Mouse (Mus musculus): Measurements from ENCODE around the gene Nfatc2. TPM values are rescaled to one million over a fixed set of nuclear protein-coding genes. Genes with fewer than 3 reads are reported as not detected.

Nfatc2 gene
- polyA plus RNA-seq, 1 experiment, result 1.6 TPM

DNA sequence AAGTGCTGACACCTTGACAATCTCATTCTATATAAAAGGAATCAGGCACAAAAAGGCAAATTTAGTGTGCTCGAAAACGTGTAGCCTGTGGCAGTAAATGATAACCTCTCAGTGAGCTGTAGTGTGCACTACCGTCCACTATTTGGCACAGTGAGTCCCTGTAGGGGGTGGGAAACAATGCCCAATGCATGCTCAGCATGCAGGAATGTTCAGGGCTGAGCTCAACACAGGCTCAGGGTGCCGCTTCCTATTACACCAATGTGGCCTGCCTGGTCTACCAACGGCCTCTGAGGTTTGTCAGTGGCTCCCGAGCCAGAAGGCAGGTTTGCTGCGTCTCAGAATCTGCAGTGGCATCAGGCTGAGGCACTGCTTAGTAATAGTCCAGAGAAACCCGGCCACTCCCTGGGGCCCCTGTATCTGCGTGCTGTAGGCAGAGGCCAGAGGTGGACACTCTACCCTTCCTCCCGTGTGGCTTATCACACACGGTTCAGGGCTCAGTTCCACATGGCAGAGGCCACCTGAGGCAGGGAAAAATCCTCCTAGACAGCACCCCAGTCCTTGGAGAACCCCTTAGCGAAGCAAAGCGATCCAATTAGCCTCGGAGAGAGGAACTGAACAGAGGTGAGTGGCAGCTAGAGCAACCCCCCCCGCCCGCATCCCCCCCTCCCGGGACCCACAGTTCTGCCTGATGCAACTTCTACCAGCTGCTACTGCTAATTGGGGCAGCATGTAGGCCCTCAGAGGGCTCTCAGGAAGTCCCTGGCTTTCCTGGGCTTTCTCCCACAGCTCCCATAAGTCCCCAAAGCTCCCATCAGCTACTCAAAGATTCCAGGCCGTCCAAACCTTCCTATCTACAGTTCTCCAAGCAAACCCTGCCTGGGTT, 74.7 kb downstream of the Nfatc2 start:
- Histone ChIP-seq H3K4me1 (ENCODE audit: control insufficient read depth, insufficient read depth, low read length) (no peaks in the 10 kb centered on the region), H3K27ac (ENCODE audit: control insufficient read depth, insufficient read depth, low read depth, low read length, poor library complexity) (no peak overlapping the region), H3K4me3 (replicated peaks; ENCODE audit: control insufficient read depth, low read depth, low read length) (no peak overlapping the region)
- 73% methylated on average over 18 of the region's 18 CpGs for WGBS
- TF ChIP-seq POLR2A (IDR thresholded peaks at IDR 0.05; ENCODE audit: borderline replicate concordance, control insufficient read depth, low read depth, low read length) (no peak), CTCF (IDR thresholded peaks at IDR 0.05; ENCODE audit: control insufficient read depth, insufficient read depth, low read length) (no peak)

DNA sequence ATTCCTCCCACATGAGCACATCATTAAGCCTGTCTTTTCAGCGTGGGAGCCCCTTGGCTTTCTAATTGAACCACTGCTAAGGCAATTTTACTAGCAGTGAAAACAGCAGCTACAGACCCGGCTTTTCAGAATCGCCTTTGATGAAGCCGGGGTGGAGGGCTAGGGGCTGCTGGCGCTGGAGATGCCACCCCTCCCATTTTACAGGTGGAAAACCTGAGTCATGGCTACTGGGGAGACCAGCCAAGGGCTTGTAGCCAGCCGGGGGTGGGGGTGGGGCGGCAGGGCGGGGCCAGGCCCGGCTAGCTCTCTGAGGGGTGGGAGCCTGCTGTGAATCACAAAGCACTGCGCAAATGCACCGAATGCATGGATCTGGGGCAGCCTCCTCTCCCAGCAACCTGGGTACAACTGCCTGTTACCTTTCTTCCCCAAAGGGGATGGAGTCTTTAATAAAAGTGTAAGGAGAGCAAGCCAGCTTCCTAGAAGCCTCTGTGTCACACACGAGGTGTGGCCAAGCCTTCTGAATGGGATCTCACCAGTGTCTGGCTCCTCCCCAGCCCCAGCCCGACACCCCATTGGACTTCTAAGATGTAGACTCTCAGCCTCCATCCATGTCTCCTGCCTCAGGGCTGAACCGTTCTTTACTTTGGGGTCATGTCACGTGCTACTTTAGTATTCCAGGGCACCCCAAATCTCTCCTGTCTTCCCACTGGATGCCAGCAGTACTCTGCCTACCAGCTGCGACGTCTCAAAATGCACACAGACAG, 75.9 kb downstream of the Nfatc2 start:
- WGBS, result 38% methylated on average over 17 of the region's 17 CpGs
- Histone ChIP-seq H3K4me1 (ENCODE audit: control insufficient read depth, insufficient read depth, low read length) (no peaks in the 10 kb centered on the region), H3K4me3 (replicated peaks; ENCODE audit: control insufficient read depth, low read depth, low read length) (no peak overlapping the region), H3K27ac (ENCODE audit: control insufficient read depth, insufficient read depth, low read depth, low read length, poor library complexity) (no peak overlapping the region)
- TF ChIP-seq CTCF (IDR thresholded peaks at IDR 0.05; ENCODE audit: control insufficient read depth, insufficient read depth, low read length) (no peak), POLR2A (IDR thresholded peaks at IDR 0.05; ENCODE audit: borderline replicate concordance, control insufficient read depth, low read depth, low read length) (no peak)

DNA sequence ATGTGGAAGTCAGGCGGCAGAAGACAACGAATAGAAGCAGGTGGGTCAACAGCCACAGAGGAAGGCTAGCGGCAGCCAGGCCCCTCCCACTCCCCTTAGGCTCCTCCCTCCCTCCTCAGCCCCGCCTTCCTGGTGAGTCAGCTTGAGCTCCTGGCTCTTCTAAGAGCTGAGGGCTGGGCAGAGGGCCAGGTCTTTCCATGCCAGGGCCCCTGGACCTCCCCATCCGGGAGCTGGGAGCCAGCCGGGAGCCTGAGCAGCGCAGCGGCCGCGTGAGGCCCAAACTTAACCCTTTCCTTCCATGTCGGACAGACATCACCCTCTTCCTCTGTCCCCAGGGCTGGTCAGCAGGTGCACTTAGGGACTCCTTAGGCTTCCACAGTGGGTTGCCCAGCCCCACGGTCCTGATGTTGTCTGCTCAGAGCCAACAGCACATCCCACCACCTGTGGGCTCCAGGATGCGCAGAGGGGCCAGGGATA, 76.5 kb downstream of the Nfatc2 start:
- Histone ChIP-seq H3K27ac (ENCODE audit: control insufficient read depth, insufficient read depth, low read depth, low read length, poor library complexity) (no peak overlapping the region), H3K4me3 (replicated peaks; ENCODE audit: control insufficient read depth, low read depth, low read length) (no peak overlapping the region), H3K4me1 (ENCODE audit: control insufficient read depth, insufficient read depth, low read length) (no peaks in the 10 kb centered on the region)
- TF ChIP-seq POLR2A (IDR thresholded peaks at IDR 0.05; ENCODE audit: borderline replicate concordance, control insufficient read depth, low read depth, low read length) (no peak), CTCF (IDR thresholded peaks at IDR 0.05; ENCODE audit: control insufficient read depth, insufficient read depth, low read length) (no peak)
- 7% methylated on average over 13 of the region's 13 CpGs for WGBS

DNA sequence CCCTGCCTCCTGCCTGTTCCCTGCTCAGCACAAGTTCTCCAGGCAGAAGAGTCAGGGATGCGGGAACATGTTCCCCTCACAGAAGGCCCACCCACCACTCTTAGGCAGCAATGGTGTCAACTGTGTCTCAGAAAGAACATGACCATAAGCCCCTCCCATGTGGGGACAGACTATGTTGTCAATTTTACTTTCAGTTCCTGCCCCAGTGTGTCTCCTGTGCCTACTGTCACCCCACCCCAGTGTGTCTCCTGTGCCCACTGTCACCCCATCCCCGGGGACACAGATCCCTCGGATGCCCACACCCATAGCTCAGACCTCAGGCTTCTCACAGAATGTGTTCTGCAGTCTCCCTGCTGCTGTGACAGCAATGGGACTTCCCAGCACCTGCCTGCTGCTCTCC, 79.2 kb downstream of the Nfatc2 start:
- WGBS, result 64% methylated on average over 3 of the region's 3 CpGs
- no peak overlapping the region for H3K4me3 ChIP-seq (replicated peaks; ENCODE audit: control insufficient read depth, low read depth, low read length)
- H3K27ac ChIP-seq (ENCODE audit: control insufficient read depth, insufficient read depth, low read depth, low read length, poor library complexity), result no peak overlapping the region
- no peak for TF ChIP-seq CTCF (IDR thresholded peaks at IDR 0.05; ENCODE audit: control insufficient read depth, insufficient read depth, low read length)
- no peak for TF ChIP-seq POLR2A (IDR thresholded peaks at IDR 0.05; ENCODE audit: borderline replicate concordance, control insufficient read depth, low read depth, low read length)
- H3K4me1 ChIP-seq (ENCODE audit: control insufficient read depth, insufficient read depth, low read length), result no peaks in the 10 kb centered on the region

DNA sequence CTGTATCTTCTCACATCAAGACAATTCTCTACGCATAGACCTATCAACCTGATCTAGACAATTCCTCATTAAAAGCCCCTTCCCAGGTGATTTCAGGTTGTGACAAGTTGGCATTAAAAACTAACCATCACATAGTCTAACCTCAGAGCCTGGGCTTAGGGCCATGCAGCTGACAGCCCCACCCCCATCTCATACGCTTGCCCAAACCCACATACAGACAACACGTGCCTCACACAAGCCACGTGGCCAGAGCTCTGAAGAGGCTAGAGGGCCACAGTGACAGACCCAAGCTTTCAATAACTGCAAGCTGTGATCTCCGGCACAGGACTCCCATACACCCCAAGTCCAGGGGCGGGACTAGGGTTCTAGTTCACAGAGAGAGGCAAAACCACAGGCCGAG, 80.7 kb downstream of the Nfatc2 start:
- H3K4me3 ChIP-seq (replicated peaks; ENCODE audit: control insufficient read depth, low read depth, low read length), result no peak overlapping the region
- TF ChIP-seq POLR2A (IDR thresholded peaks at IDR 0.05; ENCODE audit: borderline replicate concordance, control insufficient read depth, low read depth, low read length) (no peak), CTCF (IDR thresholded peaks at IDR 0.05; ENCODE audit: control insufficient read depth, insufficient read depth, low read length) (no peak)
- 62% methylated on average over 7 of the region's 7 CpGs for WGBS
- H3K4me1 ChIP-seq (ENCODE audit: control insufficient read depth, insufficient read depth, low read length), result no peaks in the 10 kb centered on the region
- no peak overlapping the region for H3K27ac ChIP-seq (ENCODE audit: control insufficient read depth, insufficient read depth, low read depth, low read length, poor library complexity)

DNA sequence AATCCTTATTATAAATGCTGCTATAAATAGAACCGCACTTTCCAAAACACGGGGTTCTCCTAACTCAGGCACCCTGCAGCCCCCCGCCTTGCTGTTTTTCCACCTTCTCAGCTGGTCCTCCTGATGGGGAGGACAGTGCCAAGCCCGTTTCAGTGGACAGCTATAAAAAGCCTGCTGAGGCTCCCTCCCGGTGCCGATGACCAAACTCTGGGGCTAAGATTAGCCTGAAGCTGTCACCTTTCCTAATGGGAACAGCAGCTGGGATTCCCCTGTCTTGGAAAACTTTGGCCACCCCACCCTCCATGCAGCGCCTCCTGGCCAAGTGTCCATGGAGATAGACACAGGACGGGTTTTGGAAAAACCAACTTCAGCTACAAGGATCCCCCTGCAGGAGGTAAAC, 81.9 kb downstream of the Nfatc2 start:
- no peak for TF ChIP-seq POLR2A (IDR thresholded peaks at IDR 0.05; ENCODE audit: borderline replicate concordance, control insufficient read depth, low read depth, low read length)
- TF ChIP-seq CTCF (IDR thresholded peaks at IDR 0.05; ENCODE audit: control insufficient read depth, insufficient read depth, low read length), result no peak
- Histone ChIP-seq H3K4me3 (replicated peaks; ENCODE audit: control insufficient read depth, low read depth, low read length) (no peak overlapping the region), H3K4me1 (ENCODE audit: control insufficient read depth, insufficient read depth, low read length) (no peaks in the 10 kb centered on the region), H3K27ac (ENCODE audit: control insufficient read depth, insufficient read depth, low read depth, low read length, poor library complexity) (no peak overlapping the region)
- 85% methylated on average over 8 of the region's 8 CpGs for WGBS

DNA sequence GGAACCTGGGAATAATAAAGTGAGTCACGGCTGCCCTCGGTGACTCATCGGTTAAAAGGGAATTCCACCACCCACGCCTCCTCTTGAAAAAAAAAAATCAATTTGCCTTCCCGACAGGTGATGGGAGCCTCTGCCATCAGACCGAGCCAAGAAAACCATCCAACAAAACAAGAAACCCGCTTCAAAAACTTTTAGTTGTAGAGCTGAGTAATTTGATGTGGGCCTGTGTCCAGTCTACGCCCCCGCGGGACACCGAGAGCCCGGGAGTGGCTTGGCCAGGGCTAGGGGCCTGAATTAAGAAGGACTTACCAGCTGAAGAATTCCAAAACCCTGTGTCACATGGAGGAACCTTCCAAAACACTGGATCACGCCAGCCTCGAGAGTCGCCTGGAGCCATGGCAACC, 83.2 kb downstream of the Nfatc2 start:
- H3K4me3 ChIP-seq (replicated peaks; ENCODE audit: control insufficient read depth, low read depth, low read length), result no peak overlapping the region
- TF ChIP-seq POLR2A (IDR thresholded peaks at IDR 0.05; ENCODE audit: borderline replicate concordance, control insufficient read depth, low read depth, low read length), result no peak
- no peaks in the 10 kb centered on the region for H3K4me1 ChIP-seq (ENCODE audit: control insufficient read depth, insufficient read depth, low read length)
- no peak overlapping the region for H3K27ac ChIP-seq (ENCODE audit: control insufficient read depth, insufficient read depth, low read depth, low read length, poor library complexity)
- WGBS, result 84% methylated on average over 15 of the region's 15 CpGs

DNA sequence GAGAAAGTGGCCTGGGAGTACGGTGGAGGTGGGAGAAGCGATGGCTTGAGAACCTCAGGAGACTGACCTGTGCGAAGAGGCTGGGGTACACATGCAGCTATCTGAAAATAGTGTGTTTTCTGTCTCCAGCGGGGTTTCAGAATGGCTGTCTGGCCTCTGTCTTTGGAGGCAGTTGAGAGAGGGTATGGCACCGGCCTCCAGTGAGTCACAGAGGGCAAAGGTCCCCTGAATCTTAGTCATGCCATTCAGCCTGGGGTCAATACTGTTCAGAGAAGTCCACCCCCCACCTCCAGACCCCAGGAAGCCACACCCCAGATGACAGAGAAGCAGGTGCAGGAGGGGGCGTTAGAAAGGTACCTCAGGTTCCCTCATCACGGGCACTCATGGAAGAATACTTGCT, 83.7 kb downstream of the Nfatc2 start:
- Histone ChIP-seq H3K4me1 (ENCODE audit: control insufficient read depth, insufficient read depth, low read length) (no peaks in the 10 kb centered on the region), H3K27ac (ENCODE audit: control insufficient read depth, insufficient read depth, low read depth, low read length, poor library complexity) (no peak overlapping the region), H3K4me3 (replicated peaks; ENCODE audit: control insufficient read depth, low read depth, low read length) (no peak overlapping the region)
- TF ChIP-seq CTCF (IDR thresholded peaks at IDR 0.05; ENCODE audit: control insufficient read depth, insufficient read depth, low read length), result no peak
- no peak for TF ChIP-seq POLR2A (IDR thresholded peaks at IDR 0.05; ENCODE audit: borderline replicate concordance, control insufficient read depth, low read depth, low read length)
- WGBS, result 89% methylated on average over 7 of the region's 7 CpGs

All from bone marrow, adult 2 months (tissue).